ENCODE assay signal across 8 mouse cellular contexts in the genomic region with DNA sequence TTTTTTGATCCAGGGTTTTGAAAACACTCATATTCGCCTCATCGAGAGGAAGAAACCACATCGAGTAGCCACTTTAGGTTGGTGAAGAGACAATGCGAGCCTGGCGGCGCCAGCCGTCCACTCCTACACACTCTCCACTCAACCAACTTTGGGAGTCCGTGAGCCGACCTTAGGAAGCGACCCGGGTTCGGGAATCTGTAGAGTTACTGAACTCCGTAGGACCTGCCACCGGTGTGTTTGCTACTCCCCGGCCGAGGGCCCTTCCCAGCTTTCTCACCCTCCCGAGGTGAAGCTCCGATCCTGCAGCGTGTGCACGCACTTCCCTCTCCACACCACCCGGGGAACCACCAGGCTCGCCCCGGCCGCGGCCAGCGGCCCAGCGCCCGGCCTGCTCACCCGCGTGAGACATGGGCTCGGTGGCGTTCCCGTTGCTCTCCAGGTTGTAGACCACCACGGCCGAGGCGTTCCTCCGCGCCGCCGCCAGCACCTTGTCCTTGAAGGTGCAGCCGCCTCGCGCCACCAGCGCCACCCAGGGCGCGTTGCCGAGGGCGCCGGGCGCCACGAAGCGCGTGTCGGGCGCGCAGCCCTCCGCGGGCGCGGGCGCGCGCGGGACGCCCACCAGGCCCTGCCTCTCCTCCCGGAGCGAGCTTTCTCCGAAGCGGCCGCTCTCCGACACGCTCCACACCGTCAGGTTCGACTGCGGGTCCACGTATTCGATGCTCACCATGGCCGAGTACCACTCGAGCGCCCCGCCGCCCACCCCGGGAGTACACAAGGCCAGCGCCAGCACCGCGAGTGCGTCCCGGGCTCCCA. TPM values are rescaled to one million over a fixed set of nuclear protein-coding genes. Genes with fewer than 3 reads are reported as not detected.
DNase-seq lines count a peak whose midpoint lies in the region; ATAC-seq and TF ChIP-seq lines count a peak whose summit lies in the region.

No protein-coding gene starts in this region.

- peak; percentile 61 for ATAC-seq in heart, postnatal 0 days (ENCODE audit: insufficient read depth, low read depth)

- H3K4me3 ChIP-seq in forebrain, embryonic 10.5 days, result peak overlapping the region; percentile 74
- peak overlapping the region; percentile 88 for H3K4me3 ChIP-seq in heart, postnatal 0 days (ENCODE audit: low read depth, low read length)

- H3K9ac ChIP-seq in heart, postnatal 0 days (replicated peaks; ENCODE audit: low read depth, low read length), result peak overlapping the region; percentile 81

- H3K4me2 ChIP-seq in heart, postnatal 0 days (ENCODE audit: low read depth, low read length), result peak overlapping the region; percentile 71

- no peaks in the 10 kb centered on the region for H3K9me3 ChIP-seq in forebrain, embryonic 10.5 days
- no peaks in the 10 kb centered on the region for H3K9me3 ChIP-seq in heart, postnatal 0 days (replicated peaks; ENCODE audit: control insufficient read depth, low read length)

- peaks cover 4% of the 10 kb centered on the region for H3K36me3 ChIP-seq in forebrain, embryonic 10.5 days (replicated peaks)
- H3K36me3 ChIP-seq in heart, postnatal 0 days (replicated peaks; ENCODE audit: control insufficient read depth, insufficient read depth, low read length), result no peaks in the 10 kb centered on the region

- TF ChIP-seq EP300 in heart, postnatal 0 days (IDR thresholded peaks at IDR 0.05; ENCODE audit: low read depth), result no peak

- under 1% methylated on average over 88 of the region's 88 CpGs for WGBS in forebrain, embryonic 10.5 days
- WGBS in heart, postnatal 0 days, result under 1% methylated on average over 82 of the region's 88 CpGs

- peak overlapping the region; percentile 98 for H3K27ac ChIP-seq in forebrain, embryonic 10.5 days
- peak overlapping the region; percentile 97 for H3K27ac ChIP-seq in heart, postnatal 0 days (ENCODE audit: low read depth)

- H3K27me3 ChIP-seq in forebrain, embryonic 10.5 days (ENCODE audit: poor library complexity, severe bottlenecking), result no peaks in the 10 kb centered on the region
- H3K27me3 ChIP-seq in heart, postnatal 0 days (ENCODE audit: control insufficient read depth, insufficient read depth, low read length), result no peaks in the 10 kb centered on the region

- H3K4me1 ChIP-seq in forebrain, embryonic 10.5 days, result peaks cover 43% of the 10 kb centered on the region
- peaks cover 17% of the 10 kb centered on the region for H3K4me1 ChIP-seq in heart, postnatal 0 days (ENCODE audit: control insufficient read depth, insufficient read depth)

- peak; percentile 77 for DNase-seq in CD4-positive helper T cell, adult 2 months (ENCODE audit: low read depth, low spot score)
- DNase-seq in adrenal gland, adult 8-10 months, result peak; percentile 41
- peak; percentile 63 for DNase-seq in forebrain, embryonic 10.5 days (ENCODE audit: extremely low spot score, low spot score)
- DNase-seq in heart, postnatal 0 days (ENCODE audit: low spot score), result peak; percentile 47
- peak; percentile 30 to 69 for DNase-seq in kidney, postnatal 36 days
- peak; percentile 52 for DNase-seq in lung, postnatal 14 days
- DNase-seq in ovary, postnatal 36 days (ENCODE audit: low spot score), result peak; percentile 68
- DNase-seq in thymus, postnatal 36 days, result peak; percentile 74 to 78

- no peak for TF ChIP-seq CTCF in heart, postnatal 0 days (IDR thresholded peaks at IDR 0.05; ENCODE audit: low read depth)

RNA-seq across cellular contexts. Expression of gene Rnf149, which starts 0.6 kb away (rescaled TPM):
- total RNA-seq in adrenal gland, adult 8-10 months (2022), result 10 to 100 TPM; 42.9 to 56.9 (median 49.2) TPM
- polyA plus RNA-seq in forebrain, embryonic 10.5 days (2016; fragmentation: Nextera tagmentation; extraction: Ambion mirVana), result 18.9 and 22.9 TPM in 2 replicates
- 9.0 and 31.3 TPM in 2 replicates for total RNA-seq in heart, postnatal 0 days (2014; rRNA removed; ENCODE audit: low replicate concordance)
- polyA plus RNA-seq in heart, postnatal 0 days (2015; fragmentation: Nextera tagmentation; extraction: Ambion mirVana), result 9.1 and 10.7 TPM in 2 replicates

RNA-seq across cellular contexts. Expression of gene Cnot11, which starts 41.8 kb away (rescaled TPM):
- total RNA-seq in adrenal gland, adult 8-10 months (2022), result 10 to 100 TPM; 20.6 to 25.8 (median 22.9) TPM
- 21.5 and 22.0 TPM in 2 replicates for polyA plus RNA-seq in forebrain, embryonic 10.5 days (2016; fragmentation: Nextera tagmentation; extraction: Ambion mirVana)
- 14.7 and 34.4 TPM in 2 replicates for total RNA-seq in heart, postnatal 0 days (2014; rRNA removed; ENCODE audit: low replicate concordance)
- polyA plus RNA-seq in heart, postnatal 0 days (2015; fragmentation: Nextera tagmentation; extraction: Ambion mirVana), result 11.1 and 11.7 TPM in 2 replicates

Comparison
In these comparisons a context has a peak if more than half of its experiments do, and no peak if none do; other contexts are left out.
1. Peak in every context shown above with its lines: DNase-seq, ATAC-seq, H3K4me3 ChIP-seq and H3K27ac ChIP-seq.